20 mouse cellular contexts compared by ENCODE assay signal in genomic region chr3:84597996-84598734, GRCm38 (mm10). TPM values are rescaled to one million over a fixed set of nuclear protein-coding genes. Genes with fewer than 3 reads are reported as not detected.
DNase-seq lines count a peak whose midpoint lies in the region; ATAC-seq lines count a peak whose summit lies in the region.
"Had no signal": no experiment of that assay in that cellular context is flagged by ENCODE, and none has a peak within 500 bp of the region (broad histone marks: within the 10 kb centered on the region; RNA-seq: fewer than 3 reads in every experiment).

No protein-coding gene starts in this region.

- H3K9ac ChIP-seq in liver, embryonic 12.5 days: no peak overlapping the region
- no peak overlapping the region for H3K9ac ChIP-seq in stomach, embryonic 14.5 days (replicated peaks; ENCODE audit: low read depth, low read length)
- H3K9ac ChIP-seq: forebrain, embryonic 15.5 days had no signal

- 43% methylated on average over 6 of the region's 6 CpGs for WGBS in liver, embryonic 12.5 days (ENCODE audit: insufficient replicate concordance)
- WGBS in stomach, embryonic 14.5 days: 72% methylated on average over 6 of the region's 6 CpGs

- H3K4me2 ChIP-seq in liver, embryonic 12.5 days: no peak overlapping the region
- H3K4me2 ChIP-seq in stomach, embryonic 14.5 days (replicated peaks; ENCODE audit: low read depth, low read length): no peak overlapping the region
- H3K4me2 ChIP-seq: forebrain, embryonic 15.5 days had no signal

- DNase-seq in liver (peak; percentile 12), adipocyte (ENCODE audit: low spot score) (no peak)
- DNase-seq in lung, postnatal 25 days (ENCODE audit: low spot score): peak; percentile 80
- no peak for DNase-seq in kidney, adult 9 months
- no peak for DNase-seq in layer of hippocampus, postnatal 25 days (ENCODE audit: extremely low spot score in 1 of 2, low spot score in 1 of 2)
- DNase-seq: adrenal gland, postnatal 10 days; cerebellum, adult 2 months; heart, postnatal 14 days; kidney, adult 8-10 months; kidney, postnatal 4 days; right cerebral cortex, adult 18-20 months had no signal

- no peaks in the 10 kb centered on the region for H3K9me3 ChIP-seq in liver, embryonic 12.5 days (replicated peaks)
- H3K9me3 ChIP-seq in stomach, embryonic 14.5 days (ENCODE audit: control insufficient read depth, low read depth, low read length): no peaks in the 10 kb centered on the region
- H3K9me3 ChIP-seq: forebrain, embryonic 15.5 days; megakaryocyte, embryonic 14.5 days had no signal

- H3K4me1 ChIP-seq in liver, embryonic 12.5 days: peaks cover 25% of the 10 kb centered on the region
- no peaks in the 10 kb centered on the region for H3K4me1 ChIP-seq in stomach, embryonic 14.5 days (ENCODE audit: control insufficient read depth, insufficient read depth, low read length)

- H3K27ac ChIP-seq in liver, embryonic 12.5 days: no peak overlapping the region
- H3K27ac ChIP-seq in stomach, embryonic 14.5 days (ENCODE audit: low read length): 0 out of 2 replicates have a peak overlapping the region, but pooled peaks have one; percentile 15
- H3K27ac ChIP-seq: forebrain, embryonic 15.5 days had no signal

- no peaks in the 10 kb centered on the region for H3K36me3 ChIP-seq in liver, embryonic 12.5 days
- H3K36me3 ChIP-seq in stomach, embryonic 14.5 days (ENCODE audit: control insufficient read depth, insufficient read depth, low read length): no peaks in the 10 kb centered on the region
- H3K36me3 ChIP-seq: forebrain, embryonic 15.5 days had no signal

- no peak for ATAC-seq in liver, embryonic 12.5 days
- ATAC-seq in common myeloid progenitor, adult 5-6 weeks (replicated peaks; ENCODE audit: low read depth, poor library complexity, severe bottlenecking): peak; percentile 93
- no peak for ATAC-seq in stomach, embryonic 14.5 days (ENCODE audit: insufficient number of reproducible peaks, insufficient read depth, low FRiP score, low read depth)
- ATAC-seq: forebrain, embryonic 15.5 days; hindbrain, embryonic 16.5 days had no signal

- no peak overlapping the region for H3K4me3 ChIP-seq in liver, embryonic 12.5 days
- H3K4me3 ChIP-seq in stomach, embryonic 14.5 days (ENCODE audit: low read depth, low read length): no peak overlapping the region
- H3K4me3 ChIP-seq: forebrain, embryonic 15.5 days; megakaryocyte, embryonic 14.5 days had no signal

- H3K27me3 ChIP-seq in liver, embryonic 12.5 days (replicated peaks): peaks cover 36% of the 10 kb centered on the region
- no peaks in the 10 kb centered on the region for H3K27me3 ChIP-seq in stomach, embryonic 14.5 days (ENCODE audit: control insufficient read depth, insufficient read depth, low read length)

RNA-seq across cellular contexts. Expression of gene Tigd4, which starts 4.8 kb away (rescaled TPM):
- 0.04 TPM in 1 of 2 replicates, not detected in the other for polyA plus RNA-seq in liver, embryonic 12.5 days (2016; fragmentation: Nextera tagmentation; extraction: Ambion mirVana)
- not detected in 2 replicates for total RNA-seq in common myeloid progenitor, adult 5-6 weeks (2017)
- polyA plus RNA-seq in stomach, embryonic 14.5 days (2014; fragmentation: Nextera tagmentation; extraction: Ambion mirVana): 0.11 and 0.23 TPM in 2 replicates
- not detected for total RNA-seq in layer of hippocampus, postnatal 25 days (2021)
- total RNA-seq: ES-E14 had no signal
- polyA plus RNA-seq: C2C12; spleen, adult 2 months had no signal

RNA-seq across cellular contexts. Expression of gene Arfip1, which starts 15.7 kb away (rescaled TPM):
- polyA plus RNA-seq in liver, embryonic 12.5 days (2016; fragmentation: Nextera tagmentation; extraction: Ambion mirVana): 16.5 and 16.9 TPM in 2 replicates
- 32.2 and 43.4 TPM in 2 replicates for total RNA-seq in common myeloid progenitor, adult 5-6 weeks (2017)
- polyA plus RNA-seq in stomach, embryonic 14.5 days (2014; fragmentation: Nextera tagmentation; extraction: Ambion mirVana): 57.5 and 66.6 TPM in 2 replicates
- total RNA-seq in layer of hippocampus, postnatal 25 days (2021): 10 to 100 TPM; 18.8 to 21.2 TPM

Comparison
In these comparisons a context has a peak if more than half of its experiments do, and no peak if none do; other contexts are left out.
1. DNase-seq: peak in liver (single experiment) and lung, postnatal 25 days (single experiment); none in kidney, adult 9 months (single experiment), layer of hippocampus, postnatal 25 days (0 of 2) and adipocyte (single experiment).